Mouse (Mus musculus): ENCODE data around the gene Odf3. TPM values are rescaled to one million over a fixed set of nuclear protein-coding genes. Genes with fewer than 3 reads are reported as not detected.
"Not testable (repeated sequence)": the region's sequence is repeated elsewhere in the genome, so short reads cannot be mapped to it uniquely, and the experiment has no call there.

The Odf3 gene
- total RNA-seq, 2 experiments from 2014 or later, result not detected

GRCm38 (mm10) chr7:140880865-140881515, 33.4 kb downstream of the Odf3 start:
- DNase-seq (ENCODE audit: low spot score in 2 of 2), result no peak

DNA sequence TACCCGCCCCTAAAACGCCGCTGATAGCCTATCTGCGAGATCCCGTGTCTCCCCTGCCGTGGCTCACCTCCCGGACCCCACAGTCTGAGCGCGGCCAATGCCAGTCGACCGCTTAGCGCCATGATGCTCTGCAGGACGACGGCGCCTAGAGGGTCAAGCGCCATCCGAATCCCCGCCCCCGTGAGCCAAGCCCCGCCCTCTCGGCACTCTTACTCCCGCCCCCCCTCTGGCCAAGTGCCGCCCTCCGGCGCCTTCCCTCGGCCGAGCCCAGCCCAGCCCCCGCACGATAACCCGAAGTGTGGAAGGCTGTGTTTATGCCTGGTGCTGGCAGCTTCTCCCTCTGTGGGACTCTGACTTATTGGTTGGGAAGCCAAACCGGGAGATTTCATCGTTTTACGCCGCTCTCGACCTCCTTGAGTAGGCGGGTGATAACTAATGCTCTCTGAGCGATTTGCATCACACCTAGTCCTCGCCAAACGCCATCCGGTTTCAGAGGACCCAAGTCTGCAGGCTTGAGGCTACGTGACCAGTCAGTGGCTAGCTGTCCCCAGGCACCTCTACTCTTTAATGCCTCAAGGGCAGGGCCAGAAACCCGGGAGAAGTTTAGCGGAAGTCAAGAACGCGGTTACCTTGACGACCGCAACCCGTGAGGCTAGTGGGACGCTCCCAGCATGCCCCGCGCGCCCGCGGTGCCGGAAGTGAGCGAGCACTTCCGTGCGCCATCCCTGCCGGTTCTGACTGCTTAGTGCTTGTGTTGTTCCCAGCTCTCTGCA, 34.3 kb downstream of the Odf3 start, which contains the start of the genes Psmd13 and Sirt3:
Gene Psmd13, plus strand, starts transcription at position 273 of the 773 bp plus-strand sequence.
Gene Sirt3, minus strand, starts transcription at position 614 of the 773 bp plus-strand sequence.
- peak; percentile 91 to 97 for DNase-seq (ENCODE audit: low spot score in 2 of 2)

DNA sequence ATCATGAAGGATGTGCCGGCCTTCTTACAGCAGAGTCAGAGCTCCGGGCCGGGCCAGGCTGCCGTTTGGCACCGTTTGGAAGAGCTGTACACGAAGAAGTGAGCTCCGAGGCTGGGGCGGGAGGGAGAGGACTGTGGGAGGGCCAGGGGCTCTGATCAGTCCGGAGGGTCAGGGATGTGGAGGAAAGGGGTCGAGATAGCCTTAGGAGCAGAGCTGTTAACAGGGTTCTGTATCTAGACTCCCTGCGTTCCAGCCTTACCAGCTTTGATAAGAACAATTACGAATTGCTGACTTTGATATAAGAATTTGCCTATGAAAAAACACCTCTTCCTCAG, 34.8 kb downstream of the Odf3 start:
- no peak for DNase-seq (ENCODE audit: low spot score in 2 of 2)

GRCm38 (mm10) chr7:140890636-140891035, 43.0 kb downstream of the Odf3 start:
- not testable (repeated sequence) for DNase-seq (ENCODE audit: low spot score in 2 of 2)

DNA sequence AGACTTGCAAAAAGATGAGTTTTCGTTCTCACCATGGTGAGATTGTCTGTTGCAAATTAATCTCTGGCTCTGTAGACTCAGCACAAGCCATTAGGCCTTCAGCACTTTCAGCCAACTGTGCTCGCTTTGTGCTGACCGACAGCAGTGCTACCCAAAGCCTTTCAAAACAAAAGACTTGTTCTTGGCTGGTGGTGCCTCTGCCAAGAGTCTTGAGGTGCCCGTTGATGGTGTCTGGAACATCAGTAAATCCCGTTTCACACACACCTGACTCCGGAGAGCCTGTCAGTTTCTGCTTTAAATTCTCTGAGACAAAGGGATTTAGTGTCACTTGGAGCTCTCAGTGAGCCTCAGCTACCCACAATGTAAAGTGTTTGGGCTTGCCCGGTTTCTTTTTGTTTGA, 46.4 kb downstream of the Odf3 start:
- no peak for DNase-seq (ENCODE audit: low spot score in 2 of 2)

- DNase-seq (ENCODE audit: low spot score in 2 of 2), result no peak
Measured at GRCm38 (mm10) chr7:140894611-140895010, 47.0 kb downstream of the Odf3 start.

- no peak for DNase-seq (ENCODE audit: low spot score in 2 of 2)
Measured at GRCm38 (mm10) chr7:140897863-140898262, 50.3 kb downstream of the Odf3 start.

- DNase-seq (ENCODE audit: low spot score in 2 of 2), result no peak
Measured at GRCm38 (mm10) chr7:140899121-140899520, 51.5 kb downstream of the Odf3 start.

GRCm38 (mm10) chr7:140900220-140900619, 52.6 kb downstream of the Odf3 start, which contains the start of gene Cox8b:
Cox8b (minus strand) TSS chr7:140900446.
- no peak for DNase-seq (ENCODE audit: low spot score in 2 of 2)

Other genes with a start within 250 kb of the Odf3 start
- under 1 TPM; 0.25 to 0.37 TPM for gene Olfr46, start 246.5 kb upstream of the Odf3 start, total RNA-seq (2021)
- not detected for gene Olfr61, start 218.8 kb upstream of the Odf3 start, total RNA-seq (2021)
- gene Olfr53, start 201.4 kb upstream of the Odf3 start, total RNA-seq (2021), result under 1 TPM in 1 of 2 experiments, not detected in 1; 0.25 TPM
- under 1 TPM; 0.13 to 0.15 TPM for gene Olfr539, start 187.9 kb upstream of the Odf3 start, total RNA-seq (2021)
- gene Olfr45, start 165.9 kb upstream of the Odf3 start, total RNA-seq (2021), result under 1 TPM in 1 of 2 experiments, not detected in 1; 0.10 TPM
- not detected for gene Olfr541, start 150.5 kb upstream of the Odf3 start, total RNA-seq (2021)
- not detected for gene Cyp2e1, start 84.1 kb upstream of the Odf3 start, total RNA-seq (2021)
- not detected for gene Syce1, start 60.0 kb upstream of the Odf3 start, total RNA-seq (2021)
- 10 to 100 TPM; 12.8 to 14.9 TPM for gene Zfp941, start 25.6 kb upstream of the Odf3 start, total RNA-seq (2021)
- 1 to 10 TPM in 1 of 2 experiments, under 1 TPM in 1; 0.99 to 2.3 TPM for gene Urah, start 12.8 kb upstream of the Odf3 start, total RNA-seq (2021)
- gene Scgb1c1, start 2.3 kb upstream of the Odf3 start, total RNA-seq (2021), result not detected
- 1 to 10 TPM in 1 of 2 experiments, under 1 TPM in 1; 0.37 to 1.2 TPM for gene Gm45785, start 8.5 kb downstream of the Odf3 start, total RNA-seq (2021)
- gene Ric8a, start 9.2 kb downstream of the Odf3 start, total RNA-seq (2021), result 10 to 100 TPM; 68.9 to 73.1 TPM
- gene Bet1l, start 9.8 kb downstream of the Odf3 start, total RNA-seq (2021), result 10 to 100 TPM; 24.7 to 26.2 TPM
- 100 to 1,000 TPM; 104 to 112 TPM for gene Psmd13, start 34.2 kb downstream of the Odf3 start, total RNA-seq (2021)
- 10 to 100 TPM; 75.3 to 75.8 TPM for gene Sirt3, start 34.5 kb downstream of the Odf3 start, total RNA-seq (2021)
- 1 to 10 TPM; 1.2 to 3.7 TPM for gene Cox8b, start 52.6 kb downstream of the Odf3 start, total RNA-seq (2021)
- under 1 TPM; 0.48 to 0.50 TPM for gene Nlrp6, start 73.1 kb downstream of the Odf3 start, total RNA-seq (2021)
- 1 to 10 TPM; 4.0 to 4.6 TPM for gene Pgghg, start 93.6 kb downstream of the Odf3 start, total RNA-seq (2021)
- gene Ifitm5, start 102.5 kb downstream of the Odf3 start, total RNA-seq (2021), result not detected
- not detected for gene Gm45717, start 108.1 kb downstream of the Odf3 start, total RNA-seq (2021)
- gene Ifitm2, start 108.2 kb downstream of the Odf3 start, total RNA-seq (2021), result 10 to 100 TPM; 11.0 to 12.9 TPM
- gene Ifitm1, start 119.4 kb downstream of the Odf3 start, total RNA-seq (2021), result 1 to 10 TPM; 1.1 to 1.7 TPM
- gene Ifitm3, start 163.0 kb downstream of the Odf3 start, total RNA-seq (2021), result 10 to 100 TPM in 1 of 2 experiments, 1 to 10 TPM in 1; 8.0 to 11.4 TPM
- not detected for gene Ifitm6, start 170.1 kb downstream of the Odf3 start, total RNA-seq (2021)
- not detected for gene Gm17387, start 181.3 kb downstream of the Odf3 start, total RNA-seq (2021)
- gene B4galnt4, start 213.3 kb downstream of the Odf3 start, total RNA-seq (2021), result 10 to 100 TPM; 84.2 to 86.8 TPM
- gene Pkp3, start 230.4 kb downstream of the Odf3 start, total RNA-seq (2021), result not detected

All from layer of hippocampus, adult 18-20 months (tissue).